Mouse (Mus musculus): Measurements from ENCODE around the gene Slc35a3. TPM values are rescaled to one million over a fixed set of nuclear protein-coding genes. Genes with fewer than 3 reads are reported as not detected.

The Slc35a3 gene
- polyA plus RNA-seq, 1 experiment from 2014 or later, result 15.9 TPM

DNA sequence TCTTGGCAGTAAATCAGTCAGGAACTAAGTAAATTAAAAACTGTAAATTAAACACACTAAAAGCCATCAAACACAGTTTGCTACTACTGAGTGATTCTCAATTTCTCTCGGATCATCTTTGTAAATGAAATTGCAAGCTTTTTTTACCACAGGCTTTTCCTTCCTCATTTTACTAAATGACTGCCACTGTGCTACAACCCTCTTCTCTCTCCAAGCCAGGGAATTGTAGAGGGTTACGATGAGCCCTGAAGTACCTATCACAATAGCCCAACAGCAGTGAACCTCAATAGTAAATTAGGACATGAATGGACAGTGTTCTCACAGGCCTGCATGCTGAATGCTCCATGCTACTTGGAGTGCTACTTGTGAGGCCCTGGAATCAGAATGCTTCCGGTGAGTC lies 78.5 kb downstream of the Slc35a3 start:
- Histone ChIP-seq H3K9ac (no peak overlapping the region), H3K4me1 (no peaks in the 10 kb centered on the region), H3K4me2 (no peak overlapping the region), H3K27ac (no peak overlapping the region), H3K4me3 (replicated peaks) (no peak overlapping the region), H3K36me3 (peaks cover 86% of the 10 kb centered on the region), H3K9me3 (replicated peaks) (no peaks in the 10 kb centered on the region), H3K27me3 (no peaks in the 10 kb centered on the region)
- no peak for ATAC-seq (replicated peaks; ENCODE audit: low FRiP score)
- WGBS, result 89% methylated on average over 3 of the region's 3 CpGs

DNA sequence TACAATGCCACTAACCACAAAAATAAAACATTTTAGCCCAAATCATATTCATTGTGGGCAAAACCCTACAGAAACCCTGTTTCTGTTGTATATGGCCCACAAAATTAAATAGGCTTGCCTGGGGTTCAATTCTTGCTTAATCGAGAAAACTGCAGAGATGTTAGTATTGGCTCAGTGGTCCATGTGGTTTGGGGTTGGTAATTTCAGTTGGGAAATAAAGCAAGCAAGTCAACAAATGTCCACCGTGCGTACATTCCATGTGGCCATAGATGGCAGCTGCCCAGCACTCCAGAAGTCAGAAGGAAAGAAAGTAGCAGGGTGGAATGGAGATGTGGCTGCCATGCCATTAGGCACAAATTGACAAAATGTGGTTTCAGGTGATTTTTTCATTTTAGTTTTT lies 79.7 kb downstream of the Slc35a3 start:
- H3K4me3 ChIP-seq (replicated peaks), result no peak overlapping the region
- no peak overlapping the region for H3K9ac ChIP-seq
- no peaks in the 10 kb centered on the region for H3K27me3 ChIP-seq
- 93% methylated on average over 3 of the region's 3 CpGs for WGBS
- no peaks in the 10 kb centered on the region for H3K4me1 ChIP-seq
- no peak overlapping the region for H3K4me2 ChIP-seq
- H3K36me3 ChIP-seq, result peaks cover 81% of the 10 kb centered on the region
- H3K27ac ChIP-seq, result no peak overlapping the region
- no peaks in the 10 kb centered on the region for H3K9me3 ChIP-seq (replicated peaks)
- no peak for ATAC-seq (replicated peaks; ENCODE audit: low FRiP score)

- H3K4me1 ChIP-seq, result no peaks in the 10 kb centered on the region
- H3K4me2 ChIP-seq, result no peak overlapping the region
- H3K4me3 ChIP-seq (replicated peaks), result no peak overlapping the region
- no peak overlapping the region for H3K27ac ChIP-seq
- H3K9ac ChIP-seq, result no peak overlapping the region
- 82% methylated on average over 1 of the region's 1 CpGs for WGBS
- H3K27me3 ChIP-seq, result no peaks in the 10 kb centered on the region
- H3K9me3 ChIP-seq (replicated peaks), result no peaks in the 10 kb centered on the region
- H3K36me3 ChIP-seq, result peaks cover 79% of the 10 kb centered on the region
- no peak for ATAC-seq (replicated peaks; ENCODE audit: low FRiP score)
Observed at GRCm38 (mm10) chr3:116631459-116631858, 81.2 kb downstream of the Slc35a3 start.

- 92% methylated on average over 7 of the region's 7 CpGs for WGBS
- no peak overlapping the region for H3K4me2 ChIP-seq
- no peaks in the 10 kb centered on the region for H3K4me1 ChIP-seq
- no peak overlapping the region for H3K4me3 ChIP-seq (replicated peaks)
- ATAC-seq (replicated peaks; ENCODE audit: low FRiP score), result no peak
- H3K9me3 ChIP-seq (replicated peaks), result no peaks in the 10 kb centered on the region
- H3K36me3 ChIP-seq, result peaks cover 58% of the 10 kb centered on the region
- no peaks in the 10 kb centered on the region for H3K27me3 ChIP-seq
- H3K9ac ChIP-seq, result no peak overlapping the region
- H3K27ac ChIP-seq, result no peak overlapping the region
Observed at GRCm38 (mm10) chr3:116622641-116623040, 90.0 kb downstream of the Slc35a3 start.

GRCm38 (mm10) chr3:116620636-116621370 lies 91.8 kb downstream of the Slc35a3 start:
- ATAC-seq (replicated peaks; ENCODE audit: low FRiP score), result no peak
- Histone ChIP-seq H3K4me2 (no peak overlapping the region), H3K36me3 (peaks cover 52% of the 10 kb centered on the region), H3K27ac (no peak overlapping the region), H3K4me3 (replicated peaks) (no peak overlapping the region), H3K27me3 (no peaks in the 10 kb centered on the region), H3K9me3 (replicated peaks) (no peaks in the 10 kb centered on the region), H3K4me1 (no peaks in the 10 kb centered on the region), H3K9ac (no peak overlapping the region)
- 92% methylated on average over 7 of the region's 7 CpGs for WGBS

Other genes with a start within 250 kb of the Slc35a3 start
- gene Rtca, start 204.6 kb downstream of the Slc35a3 start, polyA plus RNA-seq (2015; fragmentation: Nextera tagmentation; extraction: Ambion mirVana), result 76.1 and 80.7 TPM in 2 replicates
- 21.4 and 23.9 TPM in 2 replicates for gene Dbt, start 199.8 kb downstream of the Slc35a3 start, polyA plus RNA-seq (2015; fragmentation: Nextera tagmentation; extraction: Ambion mirVana)
- 0.91 and 1.0 TPM in 2 replicates for gene Lrrc39, start 149.9 kb downstream of the Slc35a3 start, polyA plus RNA-seq (2015; fragmentation: Nextera tagmentation; extraction: Ambion mirVana)
- 27.2 and 27.6 TPM in 2 replicates for gene Sass6, start 117.8 kb downstream of the Slc35a3 start, polyA plus RNA-seq (2015; fragmentation: Nextera tagmentation; extraction: Ambion mirVana)
- gene Trmt13, start 98.2 kb downstream of the Slc35a3 start, polyA plus RNA-seq (2015; fragmentation: Nextera tagmentation; extraction: Ambion mirVana), result 29.0 and 30.4 TPM in 2 replicates
- gene Mfsd14a, start 50.2 kb downstream of the Slc35a3 start, polyA plus RNA-seq (2015; fragmentation: Nextera tagmentation; extraction: Ambion mirVana), result 88.9 and 96.9 TPM in 2 replicates
- not detected in 2 replicates for gene Gm43191, start 31.6 kb downstream of the Slc35a3 start, polyA plus RNA-seq (2015; fragmentation: Nextera tagmentation; extraction: Ambion mirVana)
- 20.6 and 21.3 TPM in 2 replicates for gene Agl, start 95.3 kb upstream of the Slc35a3 start, polyA plus RNA-seq (2015; fragmentation: Nextera tagmentation; extraction: Ambion mirVana)
- 22.7 and 23.5 TPM in 2 replicates for gene Frrs1, start 146.6 kb upstream of the Slc35a3 start, polyA plus RNA-seq (2015; fragmentation: Nextera tagmentation; extraction: Ambion mirVana)